Mouse (Mus musculus): ENCODE results near the gene Ehd1. TPM values are rescaled to one million over a fixed set of nuclear protein-coding genes. Genes with fewer than 3 reads are reported as not detected.

Ehd1 gene
- polyA plus RNA-seq, 1 experiment from 2014 or later = 85.4 TPM

MicroRNA genes within 50 kb of the gene (microRNA counts, 519-probe panel; counts per million panel counts)
- microRNA mmu-miR-192 = 4,851 counts per million, percentile 84 among the panel's probes with 10 or more counts

Small RNA genes within 50 kb of the gene (microRNA-seq; reads per million reads assigned to microRNA genes)
- gene Mir192 (2,207 reads per million, percentile 81 among the genes with 10 or more reads in this experiment), gene Mir194-2 (1,115 reads per million, percentile 74 among the genes with 10 or more reads in this experiment), gene Mir6989 (not detected)

Other genes with a start within 250 kb of the Ehd1 start
- gene Syvn1, start 230.1 kb upstream of the Ehd1 start, polyA plus RNA-seq (2016; fragmentation: Nextera tagmentation; extraction: Ambion mirVana) = 17.4 and 19.4 TPM in 2 replicates
- gene Mrpl49, start 218.9 kb upstream of the Ehd1 start, polyA plus RNA-seq (2016; fragmentation: Nextera tagmentation; extraction: Ambion mirVana) = 58.0 and 62.7 TPM in 2 replicates
- 699 and 700 TPM in 2 replicates for gene Fau, start 218.9 kb upstream of the Ehd1 start, polyA plus RNA-seq (2016; fragmentation: Nextera tagmentation; extraction: Ambion mirVana)
- gene Znhit2, start 215.5 kb upstream of the Ehd1 start, polyA plus RNA-seq (2016; fragmentation: Nextera tagmentation; extraction: Ambion mirVana) = 31.1 and 31.8 TPM in 2 replicates
- 30.0 and 31.4 TPM in 2 replicates for gene Tm7sf2, start 208.4 kb upstream of the Ehd1 start, polyA plus RNA-seq (2016; fragmentation: Nextera tagmentation; extraction: Ambion mirVana)
- gene Vps51, start 199.5 kb upstream of the Ehd1 start, polyA plus RNA-seq (2016; fragmentation: Nextera tagmentation; extraction: Ambion mirVana) = 35.8 and 39.9 TPM in 2 replicates
- not detected in 2 replicates for gene Tmem262, start 196.7 kb upstream of the Ehd1 start, polyA plus RNA-seq (2016; fragmentation: Nextera tagmentation; extraction: Ambion mirVana)
- 0.37 and 1.4 TPM in 2 replicates for gene Gm28374, start 194.5 kb upstream of the Ehd1 start, polyA plus RNA-seq (2016; fragmentation: Nextera tagmentation; extraction: Ambion mirVana)
- 26.6 and 28.5 TPM in 2 replicates for gene Zfpl1, start 191.8 kb upstream of the Ehd1 start, polyA plus RNA-seq (2016; fragmentation: Nextera tagmentation; extraction: Ambion mirVana)
- gene Cdca5, start 191.7 kb upstream of the Ehd1 start, polyA plus RNA-seq (2016; fragmentation: Nextera tagmentation; extraction: Ambion mirVana) = 36.2 and 42.2 TPM in 2 replicates
- 0.20 and 0.59 TPM in 2 replicates for gene AC131692.1, start 182.3 kb upstream of the Ehd1 start, polyA plus RNA-seq (2016; fragmentation: Nextera tagmentation; extraction: Ambion mirVana)
- gene Naaladl1, start 170.9 kb upstream of the Ehd1 start, polyA plus RNA-seq (2016; fragmentation: Nextera tagmentation; extraction: Ambion mirVana) = 2.6 and 2.8 TPM in 2 replicates
- 38.8 and 41.6 TPM in 2 replicates for gene Sac3d1, start 158.1 kb upstream of the Ehd1 start, polyA plus RNA-seq (2016; fragmentation: Nextera tagmentation; extraction: Ambion mirVana)
- 41.7 and 44.7 TPM in 2 replicates for gene Snx15, start 148.4 kb upstream of the Ehd1 start, polyA plus RNA-seq (2016; fragmentation: Nextera tagmentation; extraction: Ambion mirVana)
- 0.10 and 0.15 TPM in 2 replicates for gene Batf2, start 135.7 kb upstream of the Ehd1 start, polyA plus RNA-seq (2016; fragmentation: Nextera tagmentation; extraction: Ambion mirVana)
- 46.1 and 47.7 TPM in 2 replicates for gene Arl2, start 135.2 kb upstream of the Ehd1 start, polyA plus RNA-seq (2016; fragmentation: Nextera tagmentation; extraction: Ambion mirVana)
- not detected in 2 replicates for gene Majin, start 92.3 kb upstream of the Ehd1 start, polyA plus RNA-seq (2016; fragmentation: Nextera tagmentation; extraction: Ambion mirVana)
- gene Gpha2, start 50.3 kb upstream of the Ehd1 start, polyA plus RNA-seq (2016; fragmentation: Nextera tagmentation; extraction: Ambion mirVana) = not detected in 2 replicates
- 6.4 TPM in 2 replicates for gene Ppp2r5b, start 40.9 kb upstream of the Ehd1 start, polyA plus RNA-seq (2016; fragmentation: Nextera tagmentation; extraction: Ambion mirVana)
- 7.1 and 8.2 TPM in 2 replicates for gene Atg2a, start 35.1 kb upstream of the Ehd1 start, polyA plus RNA-seq (2016; fragmentation: Nextera tagmentation; extraction: Ambion mirVana)
- 0.20 TPM in 2 replicates for gene Cdc42bpg, start 29.7 kb downstream of the Ehd1 start, polyA plus RNA-seq (2016; fragmentation: Nextera tagmentation; extraction: Ambion mirVana)
- 48.6 and 49.4 TPM in 2 replicates for gene Men1, start 58.3 kb downstream of the Ehd1 start, polyA plus RNA-seq (2016; fragmentation: Nextera tagmentation; extraction: Ambion mirVana)
- 9.2 and 9.3 TPM in 2 replicates for gene Map4k2, start 64.4 kb downstream of the Ehd1 start, polyA plus RNA-seq (2016; fragmentation: Nextera tagmentation; extraction: Ambion mirVana)
- 115 and 119 TPM in 2 replicates for gene Sf1, start 87.0 kb downstream of the Ehd1 start, polyA plus RNA-seq (2016; fragmentation: Nextera tagmentation; extraction: Ambion mirVana)
- 2.6 and 2.7 TPM in 2 replicates for gene Pygm, start 107.7 kb downstream of the Ehd1 start, polyA plus RNA-seq (2016; fragmentation: Nextera tagmentation; extraction: Ambion mirVana)
- gene Rasgrp2, start 122.6 kb downstream of the Ehd1 start, polyA plus RNA-seq (2016; fragmentation: Nextera tagmentation; extraction: Ambion mirVana) = 97.8 and 106 TPM in 2 replicates
- gene Nrxn2, start 142.0 kb downstream of the Ehd1 start, polyA plus RNA-seq (2016; fragmentation: Nextera tagmentation; extraction: Ambion mirVana) = 0.83 and 0.85 TPM in 2 replicates